Mouse (Mus musculus): Measurements from ENCODE around the gene Grk5. TPM values are rescaled to one million over a fixed set of nuclear protein-coding genes. Genes with fewer than 3 reads are reported as not detected.
A peak's percentile ranks its signal among the peaks of the same experiment; 100 is the strongest.

The Grk5 gene
- polyA plus RNA-seq, 1 experiment from 2014 or later: 2.7 TPM

DNA sequence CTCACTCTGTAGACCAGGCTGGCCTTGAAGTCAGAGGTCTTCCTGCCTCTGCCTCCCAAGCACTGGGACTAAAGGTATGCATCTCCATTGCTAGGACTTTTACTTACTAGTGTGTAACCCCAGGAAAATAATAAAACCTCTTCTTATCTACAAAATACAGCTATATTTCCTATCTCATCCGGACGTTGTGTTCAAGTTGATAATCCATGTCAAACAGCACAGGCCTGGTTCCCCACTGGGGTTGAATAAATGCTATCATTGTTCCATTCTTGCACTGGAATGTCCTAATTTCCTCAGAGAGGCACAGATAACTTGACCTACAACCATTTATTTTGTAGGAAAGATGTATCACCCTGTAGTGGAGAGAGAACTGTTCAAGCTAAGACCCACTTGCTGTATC, 1.9 kb upstream of the Grk5 start:
- H3K4me2 ChIP-seq (replicated peaks): no peak overlapping the region
- ATAC-seq (ENCODE audit: insufficient number of reproducible peaks, insufficient read depth, low FRiP score, low TSS enrichment): no peak
- no peaks in the 10 kb centered on the region for H3K36me3 ChIP-seq
- no peak overlapping the region for H3K4me3 ChIP-seq
- no peaks in the 10 kb centered on the region for H3K9me3 ChIP-seq
- no peaks in the 10 kb centered on the region for H3K27me3 ChIP-seq
- peaks cover 7% of the 10 kb centered on the region; the same call in 1 of the 2 replicates for H3K4me1 ChIP-seq
- 88% methylated on average over 2 of the region's 2 CpGs for WGBS
- H3K27ac ChIP-seq: no peak overlapping the region
- H3K9ac ChIP-seq: no peak overlapping the region

DNA sequence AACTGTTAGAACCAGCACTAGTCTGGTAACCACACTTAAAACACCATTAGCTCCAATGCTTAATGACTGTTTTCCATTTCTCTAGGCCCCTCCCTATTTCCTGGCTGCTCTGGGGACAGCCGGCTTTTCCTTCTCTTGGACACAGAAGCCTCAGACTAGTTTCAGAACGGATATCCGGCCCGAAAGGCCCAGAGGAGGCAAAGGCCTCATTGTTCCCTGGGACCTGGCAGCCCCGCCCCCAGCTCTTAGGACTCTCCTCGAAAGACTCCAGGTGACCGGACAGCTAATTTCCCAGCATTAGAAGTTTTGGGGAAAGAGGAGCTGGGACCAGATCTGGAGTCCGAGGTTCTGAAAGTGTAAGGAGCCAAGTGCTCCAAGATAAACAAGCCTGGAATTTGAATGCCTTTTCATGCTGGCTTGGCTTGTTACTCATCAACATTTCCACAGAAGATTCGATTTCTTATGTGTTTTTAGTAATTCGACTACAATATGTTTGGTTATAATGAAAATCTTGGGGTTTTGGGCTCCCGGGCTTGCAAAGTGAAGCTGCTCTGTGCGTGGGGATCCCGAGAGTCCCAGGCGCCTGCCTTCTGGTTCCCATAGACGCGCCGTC, 342 bp upstream of the Grk5 start:
- Histone ChIP-seq H3K9me3 (no peaks in the 10 kb centered on the region), H3K4me2 (replicated peaks) (peak overlapping the region; percentile 70), H3K9ac (peak overlapping the region; percentile 72; the same call in 1 of the 2 replicates), H3K36me3 (no peaks in the 10 kb centered on the region), H3K27ac (peak overlapping the region; percentile 91), H3K4me3 (peak overlapping the region; percentile 69), H3K27me3 (no peaks in the 10 kb centered on the region), H3K4me1 (peaks cover 7% of the 10 kb centered on the region; the same call in 1 of the 2 replicates)
- WGBS: 5% methylated on average over 17 of the region's 17 CpGs
- ATAC-seq (ENCODE audit: insufficient number of reproducible peaks, insufficient read depth, low FRiP score, low TSS enrichment): no peak

DNA sequence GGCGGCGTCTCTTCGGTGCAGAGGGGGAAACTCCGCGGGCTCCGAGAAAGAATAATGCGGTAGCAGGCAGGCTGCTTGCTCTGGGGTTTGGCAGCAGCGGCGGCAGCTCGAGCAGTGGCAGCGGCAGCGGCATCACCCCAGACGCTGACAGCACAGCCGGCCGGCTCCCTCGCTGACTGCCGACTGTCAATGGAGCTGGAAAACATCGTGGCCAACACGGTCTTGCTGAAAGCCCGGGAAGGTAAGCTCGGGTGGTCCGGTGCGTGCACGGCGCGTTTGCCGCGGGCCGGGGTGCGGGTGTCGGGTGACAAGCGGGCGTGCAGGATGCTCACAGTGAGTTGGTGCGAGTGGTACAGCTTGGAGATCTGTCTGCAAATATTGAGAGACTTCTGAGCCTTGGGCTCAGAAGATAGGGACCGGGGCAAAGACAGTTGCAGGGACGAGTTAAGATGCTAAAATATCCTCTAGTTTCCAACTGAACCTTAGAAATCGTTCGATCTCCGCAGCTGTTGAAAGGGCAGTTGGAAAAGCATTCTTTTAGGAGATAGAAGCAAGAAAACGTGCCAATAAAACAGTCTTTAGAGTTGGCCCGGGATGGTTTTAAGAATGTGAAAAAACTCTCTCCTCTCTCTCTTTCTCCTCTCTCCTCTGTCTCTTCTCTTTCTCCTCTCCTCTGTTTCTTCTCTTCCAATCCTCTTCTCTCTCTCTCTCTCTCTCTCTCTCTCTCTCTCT, 1.0 kb downstream of the Grk5 start:
- peaks cover 9% of the 10 kb centered on the region; the same call in 1 of the 2 replicates for H3K4me1 ChIP-seq
- H3K9ac ChIP-seq: peak overlapping the region; percentile 72
- no peaks in the 10 kb centered on the region for H3K9me3 ChIP-seq
- H3K27me3 ChIP-seq: no peaks in the 10 kb centered on the region
- under 1% methylated on average over 40 of the region's 41 CpGs for WGBS
- H3K27ac ChIP-seq: peak overlapping the region; percentile 91
- peak; percentile 70 for ATAC-seq (ENCODE audit: insufficient number of reproducible peaks, insufficient read depth, low FRiP score, low TSS enrichment)
- no peaks in the 10 kb centered on the region for H3K36me3 ChIP-seq
- peak overlapping the region; percentile 70 for H3K4me2 ChIP-seq (replicated peaks)
- peak overlapping the region; percentile 69 for H3K4me3 ChIP-seq

DNA sequence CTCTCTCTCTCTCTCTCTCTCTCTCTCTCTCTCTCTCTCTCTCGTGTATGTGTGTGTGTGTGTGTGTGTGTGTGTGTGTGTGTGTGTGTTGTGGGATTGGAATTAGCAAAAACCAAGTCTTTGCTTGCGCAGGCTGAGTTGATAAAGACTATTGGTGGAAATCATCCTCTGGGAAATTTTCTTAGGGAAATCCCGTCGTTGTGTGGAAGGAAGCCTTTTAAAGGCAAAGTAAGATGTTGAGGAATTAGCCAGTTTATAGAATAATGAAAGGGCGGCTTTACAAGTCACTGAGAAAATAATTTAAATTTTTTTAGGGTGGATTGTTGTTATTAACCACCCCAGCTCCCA, 1.5 kb downstream of the Grk5 start:
- Histone ChIP-seq H3K4me1 (peaks cover 9% of the 10 kb centered on the region; the same call in 1 of the 2 replicates), H3K4me2 (replicated peaks) (peak overlapping the region; percentile 70), H3K27me3 (no peaks in the 10 kb centered on the region), H3K36me3 (no peaks in the 10 kb centered on the region), H3K9ac (peak overlapping the region; percentile 72), H3K4me3 (peak overlapping the region; percentile 69), H3K27ac (no peak overlapping the region), H3K9me3 (no peaks in the 10 kb centered on the region)
- WGBS: 6% methylated on average over 4 of the region's 5 CpGs
- ATAC-seq (ENCODE audit: insufficient number of reproducible peaks, insufficient read depth, low FRiP score, low TSS enrichment): no peak

DNA sequence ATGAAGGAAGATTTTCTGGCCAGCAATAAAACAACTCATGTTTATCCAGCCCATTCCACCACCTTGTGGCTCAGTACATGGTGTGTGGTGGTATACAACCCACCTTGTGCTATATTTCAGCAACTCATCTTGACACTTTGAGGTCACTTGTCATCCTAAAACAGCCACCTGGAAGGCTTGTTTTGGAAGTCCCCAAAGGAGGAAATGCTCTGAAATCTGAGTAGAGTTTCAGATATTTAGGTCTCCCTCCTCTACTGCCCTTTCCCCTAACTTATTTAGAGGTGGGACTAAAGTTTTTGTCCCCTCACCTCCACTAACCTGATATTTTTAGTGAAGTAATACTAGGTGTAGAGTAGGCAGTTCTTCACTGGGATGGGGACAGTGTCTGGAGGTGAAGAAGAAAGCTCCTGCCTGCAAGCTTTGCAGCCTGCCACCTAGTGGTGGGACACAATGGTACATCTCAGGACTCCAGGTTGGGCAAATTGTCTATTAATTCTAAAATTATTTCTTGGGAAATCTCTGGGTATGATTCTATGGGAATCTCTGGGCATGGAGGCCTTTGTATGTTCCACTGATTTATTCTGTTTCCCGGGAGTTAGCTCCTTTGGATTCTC, 2.5 kb downstream of the Grk5 start:
- H3K27me3 ChIP-seq: no peaks in the 10 kb centered on the region
- H3K9ac ChIP-seq: no peak overlapping the region
- 34% methylated on average over 1 of the region's 1 CpGs for whole genome bisulfite sequencing
- peaks cover 9% of the 10 kb centered on the region; the same call in 1 of the 2 replicates for H3K4me1 ChIP-seq
- H3K36me3 ChIP-seq: no peaks in the 10 kb centered on the region
- H3K27ac ChIP-seq: no peak overlapping the region
- ATAC-seq (ENCODE audit: insufficient number of reproducible peaks, insufficient read depth, low FRiP score, low TSS enrichment): no peak
- H3K4me2 ChIP-seq (replicated peaks): peak overlapping the region; percentile 70
- 0 out of 2 replicates have a peak overlapping the region, but pooled peaks have one; percentile 69 for H3K4me3 ChIP-seq
- H3K9me3 ChIP-seq: no peaks in the 10 kb centered on the region

DNA sequence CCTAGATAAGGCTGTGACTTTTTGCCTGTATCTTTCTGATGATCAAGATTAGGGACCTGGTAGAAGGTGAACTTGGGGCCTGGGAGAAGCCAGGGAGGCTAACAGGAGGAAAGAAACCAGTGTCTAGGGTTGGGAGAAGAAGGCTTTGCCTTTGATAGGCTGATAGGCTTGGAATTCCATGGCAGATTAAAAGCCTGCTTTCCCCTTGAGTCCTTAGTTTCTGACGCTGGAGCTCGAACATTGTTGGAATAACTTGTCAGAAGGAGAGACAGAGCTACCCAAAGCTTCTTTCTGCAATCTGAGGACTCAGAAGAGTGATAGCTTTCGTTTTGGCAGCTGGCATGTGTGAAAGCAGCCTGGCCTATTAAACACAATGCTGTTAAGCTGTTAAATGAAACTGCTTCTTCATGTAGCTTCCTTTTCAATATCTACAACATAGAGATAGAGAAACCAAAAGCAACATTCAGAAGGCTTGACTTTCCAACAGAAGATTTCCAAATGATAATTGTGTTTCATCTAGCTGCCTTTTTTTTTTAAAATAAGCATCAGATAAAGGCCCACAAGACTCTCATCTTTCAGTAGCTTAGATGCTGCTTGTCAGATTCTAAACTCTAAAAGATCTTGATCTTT, 5.8 kb downstream of the Grk5 start:
- no peaks in the 10 kb centered on the region for H3K27me3 ChIP-seq
- H3K4me2 ChIP-seq (replicated peaks): no peak overlapping the region
- H3K4me1 ChIP-seq: peaks cover 7% of the 10 kb centered on the region; the same call in 1 of the 2 replicates
- no peaks in the 10 kb centered on the region for H3K9me3 ChIP-seq
- H3K4me3 ChIP-seq: no peak overlapping the region
- ATAC-seq (ENCODE audit: insufficient number of reproducible peaks, insufficient read depth, low FRiP score, low TSS enrichment): no peak
- H3K9ac ChIP-seq: no peak overlapping the region
- H3K27ac ChIP-seq: no peak overlapping the region
- 32% methylated on average over 3 of the region's 3 CpGs for WGBS
- no peaks in the 10 kb centered on the region for H3K36me3 ChIP-seq

DNA sequence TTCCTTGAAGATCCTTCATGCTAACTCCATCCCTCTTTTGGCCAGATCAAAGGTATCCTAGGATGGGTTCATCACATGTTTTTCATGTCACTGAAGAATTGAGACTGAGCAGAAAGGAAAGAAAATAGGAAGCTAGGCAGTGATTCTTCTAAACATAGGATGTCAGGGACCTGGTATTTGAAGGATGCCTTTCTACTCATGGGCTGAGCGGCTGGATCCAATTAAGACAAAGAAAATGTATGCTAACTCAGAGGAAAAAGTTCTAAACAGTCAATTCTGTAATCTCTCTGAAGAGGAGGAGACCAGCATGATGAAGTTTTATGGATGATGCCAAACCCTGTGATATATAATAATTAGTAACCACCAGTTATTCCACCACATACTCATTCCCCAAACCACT, 13.6 kb downstream of the Grk5 start:
- H3K27me3 ChIP-seq: no peaks in the 10 kb centered on the region
- H3K36me3 ChIP-seq: no peaks in the 10 kb centered on the region
- ATAC-seq (ENCODE audit: insufficient number of reproducible peaks, insufficient read depth, low FRiP score, low TSS enrichment): no peak
- no peak overlapping the region for H3K4me2 ChIP-seq (replicated peaks)
- no peak overlapping the region for H3K4me3 ChIP-seq
- no peak overlapping the region for H3K9ac ChIP-seq
- H3K4me1 ChIP-seq: no peaks in the 10 kb centered on the region
- H3K9me3 ChIP-seq: no peaks in the 10 kb centered on the region
- no peak overlapping the region for H3K27ac ChIP-seq
- 50% methylated on average over 1 of the region's 1 CpGs for WGBS

DNA sequence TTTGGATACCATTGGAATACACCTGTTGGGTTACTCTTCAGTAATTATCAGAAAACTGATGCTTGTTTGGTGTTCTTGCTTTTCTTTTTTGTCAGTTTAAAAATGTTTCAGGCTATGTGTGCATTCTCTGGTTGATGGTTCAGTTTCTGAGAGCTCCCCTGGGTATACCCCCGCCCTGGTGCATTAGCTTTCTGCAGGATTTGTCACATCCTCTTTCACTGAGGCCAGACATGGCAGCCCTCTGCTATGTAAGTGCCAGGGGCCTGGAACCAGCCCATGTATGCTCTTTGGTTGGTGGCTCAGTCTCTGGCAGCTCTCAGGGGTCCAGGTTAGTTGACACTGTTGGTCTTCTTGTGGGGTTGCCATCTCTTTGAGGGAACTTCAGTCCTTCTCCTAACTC, 14.4 kb downstream of the Grk5 start:
- 86% methylated on average over 1 of the region's 1 CpGs for WGBS
- Histone ChIP-seq H3K4me2 (replicated peaks) (no peak overlapping the region), H3K27ac (no peak overlapping the region), H3K36me3 (no peaks in the 10 kb centered on the region), H3K9ac (no peak overlapping the region), H3K4me3 (no peak overlapping the region), H3K27me3 (no peaks in the 10 kb centered on the region), H3K4me1 (no peaks in the 10 kb centered on the region), H3K9me3 (no peaks in the 10 kb centered on the region)
- no peak for ATAC-seq (ENCODE audit: insufficient number of reproducible peaks, insufficient read depth, low FRiP score, low TSS enrichment)

DNA sequence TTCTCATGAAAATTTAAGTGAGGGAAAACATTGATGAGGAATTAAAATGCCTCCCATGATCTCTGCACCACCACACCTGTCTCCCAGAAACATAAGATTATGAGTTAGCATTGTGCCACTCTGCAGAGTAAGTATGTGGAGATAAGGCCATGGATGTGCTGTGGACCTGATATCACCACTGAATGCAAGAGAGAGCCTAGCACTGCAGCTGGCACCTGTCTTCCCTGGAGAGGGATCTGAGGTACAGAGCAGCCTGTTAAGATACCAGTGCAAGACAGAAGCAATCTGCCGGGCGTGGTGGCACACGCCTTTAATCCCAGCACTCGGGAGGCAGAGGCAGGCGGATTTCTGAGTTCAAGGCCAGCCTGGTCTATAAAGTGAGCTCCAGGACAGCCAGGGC, 15.9 kb downstream of the Grk5 start:
- Histone ChIP-seq H3K27me3 (no peaks in the 10 kb centered on the region), H3K4me3 (no peak overlapping the region)
- 96% methylated on average over 5 of the region's 5 CpGs for WGBS

DNA sequence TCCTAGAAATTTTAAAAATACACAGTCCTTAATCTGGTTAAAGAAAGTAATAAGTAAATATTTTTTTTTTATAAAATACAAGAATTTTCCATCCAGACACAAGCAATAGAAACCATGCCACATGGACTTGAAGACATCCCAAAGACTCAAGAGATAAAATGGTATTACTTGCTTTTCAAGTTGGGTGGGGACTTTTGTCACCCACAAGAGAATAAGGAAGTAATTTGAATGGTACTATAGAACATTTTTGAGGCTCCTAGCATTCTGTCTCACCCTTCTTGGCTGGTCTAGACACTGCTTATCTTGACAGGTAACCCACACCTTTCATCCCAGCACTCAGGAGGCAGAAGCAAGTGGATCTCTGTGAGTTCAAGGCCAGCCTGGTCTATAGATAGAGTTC, 20.8 kb downstream of the Grk5 start:
- Histone ChIP-seq H3K9ac (no peak overlapping the region), H3K27me3 (no peaks in the 10 kb centered on the region), H3K27ac (no peak overlapping the region), H3K4me2 (replicated peaks) (no peak overlapping the region), H3K36me3 (no peaks in the 10 kb centered on the region), H3K4me3 (no peak overlapping the region), H3K4me1 (no peaks in the 10 kb centered on the region), H3K9me3 (no peaks in the 10 kb centered on the region)
- ATAC-seq (ENCODE audit: insufficient number of reproducible peaks, insufficient read depth, low FRiP score, low TSS enrichment): no peak

More for the DNA sequence above, 15.9 kb downstream of the Grk5 start:
- Histone ChIP-seq H3K27ac (no peak overlapping the region), H3K9ac (no peak overlapping the region), H3K36me3 (no peaks in the 10 kb centered on the region), H3K4me2 (replicated peaks) (no peak overlapping the region), H3K4me1 (no peaks in the 10 kb centered on the region), H3K9me3 (no peaks in the 10 kb centered on the region)
- no peak for ATAC-seq (ENCODE audit: insufficient number of reproducible peaks, insufficient read depth, low FRiP score, low TSS enrichment)

DNA sequence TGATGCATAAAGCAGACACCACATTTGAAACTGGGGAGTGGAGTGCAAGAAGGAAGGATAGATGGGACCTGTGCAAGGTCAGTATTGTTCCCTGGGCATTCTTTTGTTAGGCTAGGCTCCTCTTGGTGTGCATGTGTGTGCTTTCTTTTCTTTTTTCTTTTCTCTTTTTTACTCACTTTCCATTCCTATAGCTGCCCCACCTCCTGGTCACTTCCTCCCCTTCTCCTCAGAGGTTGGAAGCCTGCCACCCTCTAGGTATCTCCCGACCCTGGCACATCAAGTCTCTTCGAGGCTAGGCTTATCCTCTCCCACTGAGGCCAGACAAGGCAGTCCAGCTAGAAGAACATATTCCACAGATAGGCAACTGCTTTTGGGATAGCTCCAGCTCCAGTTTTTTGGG, 22.1 kb downstream of the Grk5 start:
- no peak for ATAC-seq (ENCODE audit: insufficient number of reproducible peaks, insufficient read depth, low FRiP score, low TSS enrichment)

More for the DNA sequence above, 22.1 kb downstream of the Grk5 start:
- Histone ChIP-seq H3K27me3 (no peaks in the 10 kb centered on the region), H3K36me3 (no peaks in the 10 kb centered on the region), H3K4me2 (replicated peaks) (no peak overlapping the region), H3K9me3 (no peaks in the 10 kb centered on the region), H3K4me3 (no peak overlapping the region), H3K27ac (no peak overlapping the region), H3K9ac (no peak overlapping the region), H3K4me1 (no peaks in the 10 kb centered on the region)
- 83% methylated on average over 2 of the region's 2 CpGs for WGBS
